Mouse (Mus musculus) macrophage (primary cell): ENCODE measurements around the gene Atg9b. TPM values are rescaled to one million over a fixed set of nuclear protein-coding genes. Genes with fewer than 3 reads are reported as not detected.

Experiments used
- H3K27ac ChIP-seq: fragments of 350-480 bp; formaldehyde crosslinking; 2 replicates; pipeline ENCODE4 v1.9.0; 2021
- H3K36me3 ChIP-seq: fragments of 350-480 bp; formaldehyde crosslinking; 2 replicates; pipeline ENCODE4 v1.9.0; 2021; ENCODE audit errors: inconsistent target
- H3K4me3 ChIP-seq: fragments of 350-480 bp; formaldehyde crosslinking; 2 replicates; pipeline ENCODE4 v1.9.0; 2021; ENCODE audit errors: inconsistent target
- H3K79me2 ChIP-seq: fragments of 350-480 bp; formaldehyde crosslinking; 2 replicates; pipeline ENCODE4 v1.9.0; 2021; ENCODE audit errors: inconsistent target
- WGBS: methylation state at CpG from one replicate; pipeline ENCODE4 v1.1.7; 2026; ENCODE audit warnings: inconsistent platforms; ENCODE audit not compliant: missing documents; 5-methylcytosine and 5-hydroxymethylcytosine counted together
- polyA plus RNA-seq: library from polyadenylated mRNA; stranded (reverse); fragments of 250-400 nt; gene quantifications from 3 replicates; pipeline ENCODE4 v1.2.4, GENCODE M21; 2018; ENCODE audit warnings: inconsistent platforms

Gene Atg9b
- polyA plus RNA-seq, 1 experiment from 2014 or later, result 1.4 TPM

DNA sequence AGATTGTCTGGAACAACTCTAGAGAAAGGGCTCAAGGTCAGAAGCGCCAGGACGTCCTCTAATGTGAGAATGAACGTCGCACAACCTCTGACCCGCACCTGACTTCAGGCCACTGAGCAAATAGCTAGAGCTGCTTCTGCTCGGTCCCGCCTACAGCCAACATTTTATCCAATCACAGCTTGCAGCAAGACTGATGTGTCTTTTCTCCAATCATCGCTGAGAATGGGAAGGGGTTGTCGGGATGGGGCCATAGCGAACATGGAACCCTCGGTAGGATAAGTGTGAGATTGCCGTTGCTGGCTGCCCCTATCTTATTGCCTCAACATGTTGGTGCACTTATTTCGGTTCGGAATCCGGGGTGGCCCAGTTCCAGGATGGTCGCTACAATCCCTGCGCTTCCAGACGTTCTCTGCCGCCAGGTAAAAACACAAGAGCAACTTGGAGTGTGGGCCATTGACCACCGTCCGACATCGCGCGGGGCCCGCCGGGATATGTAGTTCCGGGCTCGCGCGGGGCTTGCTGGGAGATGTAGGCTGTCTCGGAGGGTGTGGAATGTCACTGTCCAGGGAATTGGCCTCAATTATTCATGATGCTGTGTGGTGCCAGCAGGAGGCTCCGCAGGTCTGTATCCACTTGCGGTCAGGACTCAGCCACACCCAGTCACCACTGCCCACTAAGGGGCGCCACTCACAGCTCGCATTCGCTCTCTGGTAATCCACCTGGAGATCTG is 2.4 kb upstream of the Atg9b start:
- WGBS, result 2% methylated on average over 36 of the region's 36 CpGs
- no peaks in the 10 kb centered on the region; the same call in 1 of the 2 replicates for H3K79me2 ChIP-seq
- H3K27ac ChIP-seq, result peak overlapping the region; percentile 83
- H3K36me3 ChIP-seq, result no peaks in the 10 kb centered on the region
- H3K4me3 ChIP-seq, result peak overlapping the region; percentile 56

DNA sequence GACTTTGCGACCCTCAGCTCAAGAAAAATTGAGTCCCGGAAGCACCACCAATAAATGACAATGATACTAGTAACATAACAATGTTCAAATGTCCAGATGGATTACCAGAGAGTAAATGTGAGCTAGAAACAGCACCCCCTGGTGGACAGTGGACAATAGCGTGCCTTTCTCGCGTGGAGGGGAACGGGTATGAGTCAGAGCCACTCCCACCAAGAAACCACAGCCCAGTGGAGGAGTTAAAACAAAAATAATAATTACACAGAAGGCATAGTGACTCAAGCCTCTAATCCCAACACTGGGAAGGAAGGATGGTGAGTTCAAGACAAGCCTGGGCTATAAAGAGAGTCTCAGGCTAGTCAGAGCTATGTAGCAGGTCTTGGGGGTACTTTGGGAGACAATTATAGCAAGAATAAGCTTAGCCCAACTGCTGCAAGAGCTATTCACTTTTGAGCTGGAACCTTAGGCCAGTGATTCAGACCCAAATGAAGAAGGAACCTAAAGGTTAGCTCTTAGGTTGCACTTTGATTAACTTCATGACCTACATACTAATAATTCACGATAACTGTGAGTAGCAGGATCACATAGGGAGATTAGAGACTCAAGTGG is 1.6 kb upstream of the Atg9b start, which contains the start of gene Abcb8:
TSS of gene Abcb8 (plus strand) at position 272 of the 606 bp plus-strand sequence.
- peak within 1 kb of the TSS; percentile 56 for H3K4me3 ChIP-seq
- no peaks in the 10 kb centered on the region; the same call in 1 of the 2 replicates for H3K79me2 ChIP-seq
- H3K27ac ChIP-seq, result peak within 1 kb of the TSS; percentile 83
- no peaks in the 10 kb centered on the region for H3K36me3 ChIP-seq
- 17% methylated on average over 7 of the region's 7 CpGs for WGBS

DNA sequence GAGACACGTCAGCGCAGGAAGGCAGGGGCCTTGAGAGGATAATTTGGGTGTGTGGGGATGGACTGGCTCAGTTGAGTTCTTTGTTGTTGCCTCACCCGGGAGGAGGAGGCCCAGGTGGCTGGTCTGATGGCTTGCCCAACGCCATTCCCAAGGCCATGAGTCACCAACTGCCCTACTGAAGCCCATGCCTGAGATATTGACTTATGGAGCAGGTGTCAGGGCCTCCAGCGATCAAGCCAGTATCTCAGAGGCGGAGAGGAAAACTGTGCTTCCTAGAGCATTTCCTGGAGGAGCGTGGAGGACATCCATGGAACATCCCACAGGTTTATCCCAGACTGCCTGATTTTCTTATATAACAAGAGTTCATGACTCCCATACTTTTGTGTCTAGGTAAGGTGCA is 781 bp upstream of the Atg9b start:
- H3K27ac ChIP-seq, result peak overlapping the region; percentile 83
- WGBS, result 82% methylated on average over 7 of the region's 7 CpGs
- H3K4me3 ChIP-seq, result no peak overlapping the region
- H3K79me2 ChIP-seq, result no peaks in the 10 kb centered on the region; the same call in 1 of the 2 replicates
- no peaks in the 10 kb centered on the region for H3K36me3 ChIP-seq

- Histone ChIP-seq H3K36me3 (no peaks in the 10 kb centered on the region), H3K27ac (peak overlapping the region; percentile 95), H3K4me3 (peak overlapping the region; percentile 9), H3K79me2 (no peaks in the 10 kb centered on the region)
- 91% methylated on average over 4 of the region's 4 CpGs for WGBS
These were observed 2.3 kb downstream of the Atg9b start for GRCm38 (mm10) chr5:24389658-24390020.

GRCm38 (mm10) chr5:24389011-24389657 is 2.8 kb downstream of the Atg9b start:
- 38% methylated on average over 5 of the region's 7 CpGs for WGBS
- H3K36me3 ChIP-seq, result no peaks in the 10 kb centered on the region
- H3K4me3 ChIP-seq, result peak overlapping the region; percentile 9
- peak overlapping the region; percentile 95 for H3K27ac ChIP-seq
- H3K79me2 ChIP-seq, result no peaks in the 10 kb centered on the region

DNA sequence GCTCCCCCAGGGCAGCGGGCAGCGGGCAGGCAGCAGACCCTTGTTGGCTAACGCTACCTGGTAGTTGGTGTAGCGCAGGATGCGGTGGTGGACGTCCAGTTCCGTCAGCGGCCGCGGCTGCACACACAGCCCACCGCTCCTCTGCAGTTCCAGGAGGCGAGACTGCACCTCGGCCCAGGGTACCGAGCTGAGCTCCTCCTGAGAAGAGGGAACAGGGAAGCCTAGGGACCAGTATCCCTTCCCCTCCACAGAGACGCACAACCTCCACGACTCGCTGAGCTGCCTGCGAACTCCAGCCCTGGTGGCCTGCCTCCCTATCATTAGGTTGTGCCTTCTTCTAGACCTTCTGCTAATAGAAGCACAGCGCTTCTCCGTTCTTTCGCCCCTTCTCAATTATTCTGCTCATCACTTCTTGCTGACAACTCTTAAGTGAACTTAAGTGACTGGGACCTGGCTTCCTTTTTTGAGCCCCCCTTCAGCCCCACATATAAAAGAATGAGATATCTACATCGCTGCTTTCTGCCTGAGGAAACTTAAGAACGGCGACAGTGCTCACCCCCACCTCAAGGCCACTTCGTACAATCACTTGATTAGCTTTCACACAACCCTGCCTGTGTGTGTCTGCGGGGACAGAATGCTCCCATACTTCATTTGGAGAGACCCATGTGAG is 3.6 kb downstream of the Atg9b start:
- 31% methylated on average over 25 of the region's 26 CpGs for WGBS
- Histone ChIP-seq H3K27ac (peak overlapping the region; percentile 95), H3K36me3 (no peaks in the 10 kb centered on the region), H3K79me2 (no peaks in the 10 kb centered on the region), H3K4me3 (peak overlapping the region; percentile 32)

GRCm38 (mm10) chr5:24387264-24388241 is 4.4 kb downstream of the Atg9b start:
- peak overlapping the region; percentile 95 for H3K27ac ChIP-seq
- WGBS, result 5% methylated on average over 66 of the region's 73 CpGs
- H3K36me3 ChIP-seq, result no peaks in the 10 kb centered on the region

GRCm38 (mm10) chr5:24385887-24386550 is 5.9 kb downstream of the Atg9b start:
- 97% methylated on average over 9 of the region's 10 CpGs for WGBS
- H3K4me3 ChIP-seq, result no peak overlapping the region
- no peaks in the 10 kb centered on the region for H3K79me2 ChIP-seq
- H3K27ac ChIP-seq, result no peak overlapping the region
- H3K36me3 ChIP-seq, result no peaks in the 10 kb centered on the region

More at GRCm38 (mm10) chr5:24387264-24388241, 4.4 kb downstream of the Atg9b start:
- Histone ChIP-seq H3K4me3 (peak overlapping the region; percentile 34), H3K79me2 (no peaks in the 10 kb centered on the region)

GRCm38 (mm10) chr5:24385374-24385773 is 6.6 kb downstream of the Atg9b start:
- WGBS, result 98% methylated on average over 5 of the region's 5 CpGs
- H3K27ac ChIP-seq, result no peak overlapping the region
- no peaks in the 10 kb centered on the region for H3K36me3 ChIP-seq
- no peaks in the 10 kb centered on the region for H3K79me2 ChIP-seq
- H3K4me3 ChIP-seq, result no peak overlapping the region

DNA sequence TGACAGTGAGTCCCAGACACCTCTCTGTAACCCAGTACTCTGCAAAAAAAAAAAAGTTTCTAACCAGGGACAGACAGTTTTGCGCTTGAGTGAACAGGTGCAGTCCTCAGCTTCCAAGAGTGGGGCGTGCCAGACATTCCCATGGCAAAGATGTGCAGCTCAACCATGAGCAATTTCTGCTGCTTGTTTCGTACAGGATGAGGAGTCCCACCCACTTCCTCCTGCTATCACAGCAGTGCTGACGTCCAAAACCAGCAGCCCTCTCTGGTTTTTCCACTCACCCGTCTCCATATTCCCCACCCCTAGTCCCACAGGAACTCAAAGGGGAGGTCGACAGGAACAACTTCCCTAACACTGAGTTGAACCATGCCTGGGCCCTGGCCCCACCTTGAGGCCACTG is 7.5 kb downstream of the Atg9b start:
- Histone ChIP-seq H3K27ac (peak overlapping the region; percentile 34), H3K36me3 (no peaks in the 10 kb centered on the region), H3K79me2 (no peaks in the 10 kb centered on the region), H3K4me3 (no peak overlapping the region)
- WGBS, result 29% methylated on average over 6 of the region's 6 CpGs

DNA sequence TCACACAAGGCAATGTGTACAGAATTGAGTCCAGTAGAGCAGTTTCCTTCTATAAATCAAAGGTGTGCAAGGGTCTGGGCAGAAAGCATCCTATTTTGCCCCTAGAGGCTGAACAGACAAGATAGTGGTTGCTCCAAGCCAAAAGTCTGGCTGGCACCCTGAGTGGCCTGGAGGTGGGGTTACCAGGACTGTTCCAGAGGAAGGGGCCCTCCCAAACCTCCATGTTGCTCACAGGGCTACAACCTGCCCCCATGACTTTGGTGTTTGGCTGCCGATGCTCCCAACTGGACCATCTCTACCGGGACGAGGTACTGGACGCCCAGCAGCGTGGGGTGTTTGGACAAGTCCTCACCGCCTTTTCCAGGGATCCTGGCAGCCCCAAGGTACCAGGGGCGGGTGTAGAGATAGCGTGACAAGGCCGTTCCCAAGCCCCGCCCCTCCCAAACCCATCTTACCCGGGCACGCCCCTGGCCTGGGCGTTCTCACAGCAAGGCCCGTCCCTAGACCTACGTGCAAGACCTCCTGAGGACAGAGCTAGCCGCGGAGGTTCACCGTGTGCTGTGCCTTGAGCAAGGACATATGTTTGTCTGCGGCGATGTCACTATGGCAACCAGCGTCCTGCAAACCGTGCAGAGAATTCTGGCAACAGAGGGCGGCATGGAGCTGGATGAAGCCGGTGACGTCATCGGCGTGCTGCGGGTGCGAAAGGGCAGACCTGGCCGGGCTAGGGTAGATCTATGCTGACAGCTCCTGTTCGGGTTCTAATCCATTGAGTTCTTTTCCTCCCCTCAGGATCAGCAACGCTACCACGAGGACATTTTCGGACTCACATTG is 8.7 kb downstream of the Atg9b start:
- 13% methylated on average over 33 of the region's 34 CpGs for whole genome bisulfite sequencing
- Histone ChIP-seq H3K27ac (peak overlapping the region; percentile 34), H3K36me3 (no peaks in the 10 kb centered on the region), H3K79me2 (no peaks in the 10 kb centered on the region), H3K4me3 (peak overlapping the region; percentile 20)

DNA sequence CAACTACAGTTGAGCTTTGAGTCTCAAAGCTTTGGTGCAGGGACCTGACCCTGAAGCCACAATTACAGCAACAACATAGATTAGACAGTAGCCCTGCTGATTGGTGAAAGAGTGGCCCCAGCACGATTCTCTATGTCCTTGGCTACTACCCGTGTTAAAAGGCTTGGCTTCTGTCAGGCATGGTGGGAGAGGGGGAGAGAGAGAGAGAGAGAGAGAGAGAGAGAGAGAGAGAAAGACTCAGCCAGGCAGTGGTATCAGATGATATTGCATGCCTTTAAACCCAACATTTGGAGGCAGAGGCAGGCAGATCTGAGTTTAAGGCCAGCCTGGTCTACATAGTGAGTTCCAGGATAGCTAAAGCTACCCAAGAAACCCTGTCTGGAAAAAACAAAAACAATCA is 10.0 kb downstream of the Atg9b start:
- Histone ChIP-seq H3K79me2 (no peaks in the 10 kb centered on the region), H3K4me3 (no peak overlapping the region), H3K27ac (no peak overlapping the region), H3K36me3 (no peaks in the 10 kb centered on the region)
- WGBS, result 75% methylated on average over 2 of the region's 2 CpGs

DNA sequence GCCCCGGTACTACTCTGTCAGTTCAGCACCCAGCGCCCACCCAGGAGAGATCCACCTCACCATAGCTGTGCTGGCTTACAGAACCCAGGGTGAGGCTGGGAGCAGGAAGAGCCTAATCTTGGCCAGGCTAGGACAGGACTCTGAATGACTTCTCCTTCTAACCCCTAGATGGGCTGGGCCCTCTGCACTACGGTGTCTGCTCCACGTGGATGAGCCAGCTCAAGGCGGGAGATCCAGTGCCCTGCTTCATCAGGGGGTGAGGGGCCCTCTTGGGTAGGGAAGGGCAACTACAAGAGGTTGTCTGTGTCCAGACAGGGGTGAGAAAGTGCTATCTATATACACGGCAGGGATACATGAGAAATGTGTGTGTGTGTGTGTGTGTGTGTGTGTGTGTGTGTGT is 10.5 kb downstream of the Atg9b start:
- Histone ChIP-seq H3K4me3 (no peak overlapping the region), H3K79me2 (no peaks in the 10 kb centered on the region), H3K27ac (no peak overlapping the region), H3K36me3 (no peaks in the 10 kb centered on the region)
- 85% methylated on average over 6 of the region's 6 CpGs for WGBS
